Mouse (Mus musculus): Measurements from ENCODE around the gene Golt1b. TPM values are rescaled to one million over a fixed set of nuclear protein-coding genes. Genes with fewer than 3 reads are reported as not detected.
"Not testable (repeated sequence)": the region's sequence is repeated elsewhere in the genome, so short reads cannot be mapped to it uniquely, and the experiment has no call there.

Golt1b gene
- total RNA-seq (2021), result 10 to 100 TPM; 34.5 to 47.3 TPM
- long read RNA-seq, experiment 1, transcript Golt1b-201 (5 exons, 2,818 nt), result major isoform, 48 of 50 reads
- long read RNA-seq, experiment 1, partial matches to known transcripts, result 0 of 50 reads
- long read RNA-seq, experiment 1, other reads (novel, unspliced or antisense), result 1 of 50 reads
- long read RNA-seq, experiment 2, transcript Golt1b-201 (5 exons, 2,818 nt), result major isoform, 5 of 7 reads
- long read RNA-seq, experiment 2, partial matches to known transcripts, result 0 of 7 reads
- long read RNA-seq, experiment 2, other reads (novel, unspliced or antisense), result 2 of 7 reads

DNA sequence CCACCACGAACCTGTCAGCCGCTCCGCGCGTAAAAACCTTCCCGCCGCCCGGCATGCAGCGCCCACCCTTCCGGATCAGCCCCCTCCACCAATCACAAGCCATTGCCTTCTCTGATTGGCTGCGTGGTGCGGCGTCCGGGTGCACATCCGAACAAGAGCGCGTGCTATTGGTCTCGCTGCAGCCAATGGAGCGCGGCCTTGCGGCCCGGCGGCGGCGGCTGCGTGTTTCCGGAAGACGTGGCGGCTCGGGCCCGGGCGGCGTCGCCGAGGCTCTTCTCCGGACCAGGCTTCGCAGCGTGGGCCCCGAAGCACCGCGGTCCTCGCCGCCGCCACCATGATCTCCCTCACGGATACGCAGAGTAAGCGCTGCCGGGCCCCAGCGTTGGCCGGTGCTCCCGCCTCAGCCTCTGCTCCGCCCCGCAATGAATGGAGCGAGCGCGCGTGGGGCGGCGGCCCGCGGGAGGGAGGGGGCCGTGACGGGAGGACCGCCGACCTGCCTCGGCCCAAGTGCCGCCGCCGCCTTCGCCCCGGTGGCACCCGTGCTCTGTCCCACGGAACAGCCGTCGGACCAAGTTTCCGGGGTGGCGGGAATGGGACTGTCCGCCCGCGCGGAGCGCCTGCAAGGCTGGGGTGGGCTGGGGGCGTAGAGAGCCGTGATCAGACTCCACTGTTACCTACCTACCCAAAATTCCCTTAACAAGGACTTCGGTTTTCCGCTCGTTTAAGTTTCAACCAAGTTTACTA lies at the start of gene Golt1b, which contains the start of gene Recql:
TSS of gene Golt1b (plus strand) at position 211 of the 744 bp plus-strand sequence.
TSS of gene Recql (minus strand) at position 77 of the 744 bp plus-strand sequence.
- peak; percentile 99 for DNase-seq

DNA sequence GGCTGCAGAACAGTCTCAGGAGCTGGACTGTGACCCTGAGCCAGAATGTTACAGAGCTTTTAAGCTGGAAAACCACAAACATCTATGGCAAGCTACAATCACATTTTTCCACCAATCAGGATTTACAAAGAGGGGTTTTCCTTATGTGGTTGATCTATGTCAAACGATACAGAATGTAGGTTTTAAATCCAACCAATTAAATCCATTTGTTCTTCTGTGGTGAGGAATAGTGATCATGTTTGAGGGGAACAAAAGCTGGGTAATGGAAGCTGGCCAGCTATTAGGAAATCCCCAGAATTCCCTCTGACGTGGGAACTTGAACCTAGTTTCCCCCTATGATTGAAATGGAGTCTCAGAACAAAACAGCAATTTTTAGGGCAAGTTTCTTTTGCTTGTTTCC lies 48.1 kb upstream of the Golt1b start:
- no peak for DNase-seq

DNA sequence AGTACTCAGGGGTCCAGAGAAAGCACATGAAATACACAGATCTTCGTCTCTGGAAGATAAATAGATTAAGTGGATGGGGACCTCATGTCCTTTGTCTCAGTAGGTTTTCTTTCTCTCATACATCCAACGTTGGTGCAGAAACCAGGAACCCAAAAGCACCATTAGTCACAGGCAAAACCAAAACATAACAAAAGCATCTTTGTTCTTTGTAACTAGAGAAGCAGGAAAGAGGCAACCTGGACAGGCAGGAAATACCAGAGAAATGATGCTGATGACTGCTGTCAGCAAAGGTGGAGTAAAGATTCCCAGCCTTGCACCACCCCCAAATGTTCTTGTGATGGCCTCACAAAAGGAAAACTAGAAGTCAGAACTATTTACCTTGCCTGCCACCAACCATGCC lies 47.4 kb upstream of the Golt1b start:
- DNase-seq, result no peak

DNA sequence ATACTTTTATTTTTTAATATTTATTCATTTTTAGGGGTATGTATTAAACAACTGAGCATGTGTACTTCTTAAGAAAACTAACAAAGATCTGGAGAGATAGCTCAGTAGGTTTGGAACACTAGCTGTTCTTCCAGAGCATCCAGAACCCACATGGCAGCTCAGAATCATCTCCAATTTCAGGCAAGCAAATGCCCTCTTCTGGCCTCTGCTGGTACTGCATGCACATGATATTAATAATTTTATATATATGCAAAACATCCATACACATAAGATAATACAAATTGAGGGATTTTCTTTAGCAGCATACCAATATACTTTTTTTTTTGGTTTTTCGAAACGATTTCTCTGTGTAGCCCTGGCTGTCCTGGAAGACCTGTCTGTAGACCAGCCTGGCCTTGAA lies 43.5 kb upstream of the Golt1b start:
- DNase-seq, result peak; percentile 22 to 31

GRCm38 (mm10) chr6:142345440-142346038 lies 41.5 kb upstream of the Golt1b start, which contains the start of gene Pyroxd1:
Pyroxd1 (plus strand) TSS chr6:142345654.
- DNase-seq, result peak; percentile 86 to 89

- no peak for DNase-seq
These were observed 40.6 kb upstream of the Golt1b start for GRCm38 (mm10) chr6:142346181-142347110.

DNA sequence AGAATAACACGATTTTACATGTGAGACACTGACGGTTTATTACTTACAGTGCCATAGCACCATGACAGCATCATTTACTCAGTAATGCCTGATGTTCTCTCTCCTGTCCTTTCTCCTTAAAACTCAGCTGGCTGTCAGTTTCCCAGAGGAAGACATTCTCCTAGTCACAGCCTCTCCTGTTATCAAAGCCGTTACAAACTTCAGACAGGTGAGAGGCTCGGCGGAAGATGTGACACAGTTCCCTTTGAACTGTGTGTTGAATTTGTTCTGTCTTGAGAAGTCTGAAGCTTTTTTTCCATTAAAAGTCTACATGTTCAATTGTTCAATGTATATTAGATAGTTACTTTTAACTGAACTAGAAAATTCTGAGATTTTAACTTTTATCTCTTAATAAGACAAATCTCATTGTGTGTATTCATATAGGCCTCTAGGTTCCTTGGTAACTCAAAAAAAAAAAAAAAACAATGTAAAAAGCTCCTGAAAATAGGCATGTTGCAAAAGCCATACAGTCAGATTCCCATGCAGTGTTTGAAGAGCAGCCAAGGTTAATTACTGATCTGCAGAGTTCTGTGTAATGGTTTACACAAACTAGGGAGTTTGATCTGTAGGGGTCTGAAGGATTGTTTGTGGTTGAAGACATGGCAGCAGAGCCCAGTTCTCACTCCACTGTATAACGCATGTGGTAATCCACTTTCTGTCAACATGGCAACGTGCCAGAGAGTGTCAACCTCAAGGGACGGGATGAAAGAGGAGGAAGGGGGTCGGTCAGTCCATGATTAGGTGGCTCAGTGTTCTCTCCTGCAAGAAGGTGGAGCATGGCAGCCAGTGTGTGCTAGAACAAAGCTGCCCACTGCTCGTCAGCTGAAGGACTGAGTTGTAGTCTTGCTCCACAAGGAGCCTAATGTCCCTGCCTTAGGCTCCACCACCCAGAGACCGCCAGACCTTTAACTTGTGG lies 39.3 kb upstream of the Golt1b start:
- DNase-seq, result no peak

DNA sequence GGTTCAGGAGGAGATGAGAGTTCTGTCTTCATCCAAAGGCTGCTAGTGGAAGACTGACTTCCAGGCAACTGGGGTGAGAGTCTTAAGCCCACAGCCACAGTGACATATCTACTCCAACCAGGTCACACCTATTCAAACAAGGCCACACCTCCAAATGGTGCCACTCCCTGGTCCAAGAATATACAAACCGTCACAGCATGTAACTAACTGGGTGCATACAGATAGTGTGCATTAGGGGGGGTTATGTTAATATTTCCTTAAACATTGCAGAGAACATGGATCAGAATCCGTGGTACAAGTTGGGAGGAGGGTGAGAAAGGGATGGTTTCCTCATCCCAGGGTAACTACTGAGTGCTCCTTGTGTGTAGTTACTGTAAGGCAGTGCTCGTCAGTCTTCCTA lies 34.9 kb upstream of the Golt1b start:
- DNase-seq, result not testable (repeated sequence)

DNA sequence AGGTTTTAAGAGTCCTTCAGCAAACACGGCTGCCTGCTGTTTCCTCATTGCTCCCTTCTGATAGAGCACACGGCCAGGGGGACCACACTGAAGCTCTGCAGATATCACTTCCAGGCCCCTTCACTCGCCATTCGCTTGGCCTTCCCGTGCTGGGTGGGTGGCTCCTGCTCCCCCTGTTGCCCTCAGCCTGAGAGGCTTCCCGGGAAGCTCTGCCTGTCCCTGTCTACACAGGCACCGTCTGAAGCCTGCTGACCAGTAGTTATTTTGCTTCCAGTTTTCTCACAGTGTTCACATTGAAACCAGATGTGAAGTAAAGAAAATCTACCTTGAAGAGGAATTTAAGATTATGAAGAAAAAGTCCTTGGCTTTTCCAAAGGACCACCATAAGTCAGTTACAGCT lies 29.9 kb upstream of the Golt1b start:
- no peak for DNase-seq

DNA sequence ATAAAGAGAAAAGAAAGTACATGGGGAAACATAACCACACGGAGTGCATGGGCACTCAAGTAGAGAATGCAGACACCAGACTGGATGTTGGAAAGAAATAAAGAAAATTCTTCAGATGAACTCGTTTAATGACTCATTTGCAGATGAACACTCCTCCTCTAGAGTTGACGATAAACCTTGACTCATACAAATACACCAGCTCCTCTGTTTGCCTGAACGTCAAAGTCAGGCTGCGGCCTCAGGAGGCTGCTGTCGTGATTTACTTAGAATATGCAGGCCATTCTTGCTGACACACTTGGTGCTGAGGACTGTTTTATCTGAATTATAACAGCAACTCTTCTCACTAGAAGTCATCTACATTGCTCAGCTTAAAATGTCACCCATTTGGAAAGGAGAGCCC lies 25.0 kb upstream of the Golt1b start:
- no peak for DNase-seq

GRCm38 (mm10) chr6:142363019-142363576 lies 23.9 kb upstream of the Golt1b start:
- DNase-seq, result peak in 1 of 2 experiments; percentile 34

DNA sequence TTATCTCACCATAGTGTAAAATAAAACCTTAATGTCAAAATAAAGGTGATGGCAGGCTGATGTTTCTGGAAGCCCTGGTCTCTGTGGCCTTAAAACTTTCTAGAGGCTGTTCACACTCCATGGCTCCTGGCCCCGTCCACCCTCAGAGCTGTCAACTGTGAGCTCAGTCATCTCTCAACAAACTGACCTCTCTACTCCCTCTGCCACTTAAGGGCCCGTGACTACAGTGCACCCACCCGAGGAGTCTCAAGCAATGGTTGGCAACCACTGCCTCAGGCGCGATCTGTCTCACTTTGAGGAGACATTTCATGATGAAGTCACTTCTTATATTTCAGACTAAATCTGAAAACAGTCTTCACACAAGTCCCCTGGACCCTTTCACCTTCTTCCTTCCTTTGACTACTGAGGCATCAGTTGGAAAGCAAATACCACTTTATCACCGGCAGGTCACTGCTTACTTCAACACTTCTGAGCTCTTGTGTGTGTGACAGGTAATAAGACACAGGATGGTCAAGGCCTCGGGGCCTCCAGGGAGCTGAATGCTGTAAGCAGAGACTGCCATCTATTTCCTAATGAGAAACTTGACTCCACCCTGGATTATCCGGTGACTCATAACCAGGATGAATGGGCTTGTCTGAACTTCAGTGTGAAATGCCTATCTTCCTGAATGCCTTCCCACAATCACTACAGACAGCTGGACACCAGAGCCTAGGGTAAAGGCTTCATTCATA lies 21.1 kb upstream of the Golt1b start:
- DNase-seq, result no peak

DNA sequence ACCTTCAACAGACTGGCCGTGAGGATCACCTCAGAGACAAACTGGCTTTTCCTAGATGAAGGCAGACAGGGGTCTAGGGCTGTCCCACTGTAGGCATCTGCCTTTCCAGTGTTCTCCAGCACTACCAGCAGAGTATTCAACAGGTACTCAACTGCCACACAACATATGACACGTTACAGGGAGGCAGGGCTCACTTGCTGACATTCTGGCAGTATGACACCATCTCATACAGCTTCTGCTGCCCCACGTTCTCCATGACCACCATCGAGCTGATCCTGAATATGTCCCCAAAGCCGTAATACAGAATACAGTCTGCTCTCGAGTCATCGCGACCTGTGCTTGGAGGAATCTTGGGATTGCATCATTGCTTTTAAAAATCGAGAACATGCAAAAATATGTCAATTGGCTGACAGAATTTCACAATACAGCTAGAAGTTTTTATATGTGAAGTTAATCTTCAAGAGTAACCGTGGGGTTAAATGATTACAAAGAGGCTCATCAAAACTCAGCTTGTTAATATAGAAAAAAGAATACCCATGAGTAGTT lies 20.5 kb upstream of the Golt1b start:
- no peak for DNase-seq

DNA sequence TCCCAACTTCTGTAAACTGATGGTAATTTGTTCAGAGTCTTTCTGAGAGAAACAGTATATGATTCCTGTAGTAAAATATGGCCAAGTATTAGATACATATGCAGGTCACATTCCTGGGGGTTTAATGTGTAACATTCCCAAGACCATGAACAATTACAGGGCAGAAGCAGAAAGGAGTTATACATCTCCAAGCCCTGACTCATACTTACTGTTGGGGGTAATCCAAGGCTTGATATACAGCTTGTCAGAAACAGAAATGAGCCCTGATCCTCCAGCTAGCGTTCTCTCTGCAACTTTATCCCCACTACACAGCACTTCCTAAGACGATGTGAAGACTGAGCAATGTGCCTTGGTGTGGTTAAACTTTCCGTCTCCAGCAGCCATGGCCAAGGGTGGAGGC lies 19.5 kb upstream of the Golt1b start:
- no peak for DNase-seq

DNA sequence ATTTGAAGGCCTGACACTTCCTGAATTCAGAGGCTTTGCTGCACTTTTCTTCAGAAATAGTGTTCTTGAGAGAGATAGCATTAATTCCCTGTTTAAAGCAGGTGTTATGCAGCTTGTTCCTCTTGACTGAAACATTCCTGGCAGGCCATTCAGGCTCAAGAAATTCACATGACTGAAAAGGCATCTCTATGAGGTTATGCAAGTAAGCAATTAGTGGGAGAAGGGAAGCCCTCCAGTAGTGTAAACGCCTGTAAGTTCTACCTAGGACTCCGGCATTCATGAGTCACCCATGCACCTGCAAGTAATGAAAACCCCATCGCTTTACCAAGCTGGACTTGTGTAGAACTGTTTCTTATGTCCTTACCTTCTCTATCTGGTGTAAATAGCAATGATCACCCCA lies 17.5 kb upstream of the Golt1b start:
- DNase-seq, result no peak

DNA sequence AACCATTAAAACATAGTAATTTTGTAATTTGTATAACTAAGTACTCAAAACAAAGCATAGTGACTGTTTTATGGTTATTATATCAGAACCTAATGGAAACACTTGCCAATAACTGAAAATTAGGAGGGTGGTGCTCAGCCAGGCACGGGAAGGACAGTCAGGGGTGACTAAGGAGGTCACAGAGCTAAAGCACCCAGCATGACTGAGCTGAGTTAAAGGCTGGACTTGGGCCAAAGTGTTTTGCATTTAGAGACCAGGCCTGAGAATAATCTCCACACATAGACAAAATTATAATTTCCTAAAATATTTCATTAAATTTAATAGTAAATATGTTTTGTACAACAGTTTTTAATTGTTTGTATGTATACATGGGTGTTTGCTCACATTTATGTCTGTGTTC lies 9.9 kb upstream of the Golt1b start:
- peak in 1 of 2 experiments; percentile 33 for DNase-seq

DNA sequence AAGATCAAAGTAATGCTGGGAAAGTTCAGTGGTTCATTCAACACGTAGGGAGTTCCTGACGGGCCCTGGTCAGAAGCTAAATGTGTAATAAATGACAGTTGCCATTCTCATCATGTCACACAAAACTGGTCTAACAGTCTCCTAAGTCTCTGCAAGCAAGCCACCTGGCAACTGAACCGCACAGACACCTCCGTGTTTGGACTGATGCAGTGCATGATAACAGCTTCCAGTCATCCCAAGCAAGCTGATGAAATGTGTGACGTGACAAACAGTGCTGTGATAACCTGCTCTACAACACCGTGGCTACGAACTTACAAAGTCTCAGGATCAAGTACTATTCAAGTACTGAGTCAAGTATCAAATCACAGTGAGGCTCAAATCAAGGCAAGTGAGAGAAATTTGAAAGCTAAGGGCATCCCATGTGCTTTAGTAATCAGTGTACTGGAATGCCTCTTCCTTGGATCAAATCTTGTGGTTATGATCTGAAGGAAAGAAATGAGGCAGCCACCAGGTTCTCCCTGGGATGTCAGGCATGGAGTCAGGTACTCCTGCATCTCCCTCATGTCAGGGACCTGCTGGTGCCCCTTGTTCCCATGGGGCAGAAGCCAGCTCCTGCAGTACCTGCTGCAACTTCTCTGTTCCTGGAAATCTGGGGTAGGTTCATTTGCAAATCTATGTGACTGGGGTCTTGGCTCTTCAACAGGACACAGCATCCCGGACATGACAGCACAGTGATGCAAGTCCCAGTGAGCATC lies 8.3 kb upstream of the Golt1b start:
- no peak for DNase-seq

GRCm38 (mm10) chr6:142379961-142380360 lies 7.1 kb upstream of the Golt1b start:
- DNase-seq, result peak in 1 of 2 experiments; percentile 56

GRCm38 (mm10) chr6:142381615-142382014 lies 5.4 kb upstream of the Golt1b start:
- DNase-seq, result no peak
